Mouse (Mus musculus) Patski (cell line): ENCODE data around the gene Traf3ip2. TPM values are rescaled to one million over a fixed set of nuclear protein-coding genes. Genes with fewer than 3 reads are reported as not detected.

Experiments used
- ATAC-seq: fragments of 100-300 bp; one replicate; pipeline ENCODE4 v1.8.0; 2021
- CTCF ChIA-PET: fragments of 350-600 bp; sonication (Branson Sonifier 250); formaldehyde crosslinking; loops from one replicate; lab custom pipeline; 2022; ENCODE audit warnings: inconsistent platforms; lab: Charles Lee
- POLR2A ChIA-PET: fragments of 350-600 bp; sonication (Branson Sonifier 250); formaldehyde crosslinking; loops from one replicate; lab custom pipeline; 2022; ENCODE audit warnings: antibody characterized with exemption, inconsistent platforms; lab: Charles Lee
- DNase-seq: peaks from one replicate; pipeline ENCODE4 v3.0.0-alpha.2; 2011; ENCODE audit warnings: low read depth, low spot score
- H3K27me3 ChIP-seq: fragments of 371-371 bp; one replicate; pipeline ENCODE4 v1.5.1; 2021
- CTCF ChIP-seq: fragments of 100-300 bp; IDR thresholded peaks from one replicate; pipeline ENCODE4 v1.5.1; 2021
- in situ Hi-C: fragments of 300-500 bp; cut with MboI; formaldehyde crosslinking; loops from 3 replicates; pipeline ENCODE4 v1.11.1; 2018; ENCODE audit warnings: low pct_unique_long_range_greater_than_20kb, mixed read lengths
- polyA plus RNA-seq: library from polyadenylated mRNA; unstranded; gene quantifications from one replicate; pipeline ENCODE4 v1.2.3, GENCODE M21; 2021

Traf3ip2 gene
- polyA plus RNA-seq, 1 experiment from 2014 or later: 16.6 TPM

DNA sequence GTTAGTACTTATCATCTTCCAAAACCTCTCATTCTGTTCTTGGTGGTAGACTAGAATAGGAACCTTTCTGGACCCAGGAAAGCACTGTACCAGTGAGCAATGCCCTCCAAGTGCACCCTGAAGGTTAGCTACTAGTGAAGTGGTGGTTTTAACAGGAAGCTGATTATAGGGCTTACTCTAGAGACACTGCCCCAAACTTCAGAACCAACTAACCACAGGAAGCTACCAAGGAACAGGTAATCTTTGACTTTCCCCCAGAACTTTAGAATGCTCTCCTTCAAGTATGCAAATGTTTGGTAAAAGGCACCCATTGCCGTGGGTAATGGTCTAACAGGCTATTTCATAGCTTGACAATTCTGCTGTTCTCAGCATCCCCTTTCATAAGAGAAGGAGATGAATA lies 12.6 kb upstream of the Traf3ip2 start:
- in situ Hi-C loops: no loop called here
- no peak for ATAC-seq
- no peak for DNase-seq
- CTCF ChIA-PET: interaction anchor here (1.5 kb wide), 1 partner anchor 430 kb away, joined by 5 read pairs; no protein-coding TSS in a partner anchor
- POLR2A ChIA-PET: no interaction called here
- no peak for TF ChIP-seq CTCF
- no peaks in the 10 kb centered on the region for H3K27me3 ChIP-seq

DNA sequence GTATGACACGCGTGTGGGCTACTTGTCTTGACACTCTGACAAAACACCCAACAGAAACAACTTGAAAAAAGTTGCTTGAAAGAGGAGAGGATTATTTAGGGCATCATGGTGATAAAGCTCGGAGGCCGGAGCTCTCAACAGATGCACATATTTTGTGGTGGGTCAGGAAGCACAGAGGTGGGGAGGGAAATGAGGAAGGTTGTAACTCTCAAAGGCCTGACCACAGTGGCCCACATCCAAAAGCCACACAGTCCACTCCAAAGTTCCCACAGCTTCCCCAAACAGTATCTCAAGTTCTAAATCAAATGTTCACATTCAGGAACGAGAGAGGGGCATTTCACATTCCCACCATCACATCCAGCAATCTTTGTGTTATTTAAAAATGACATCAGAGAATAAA lies 11.7 kb upstream of the Traf3ip2 start:
- in situ Hi-C loops: no loop called here
- CTCF ChIA-PET: no interaction called here
- no peak for TF ChIP-seq CTCF
- no peaks in the 10 kb centered on the region for H3K27me3 ChIP-seq
- POLR2A ChIA-PET: no interaction called here
- DNase-seq: no peak
- no peak for ATAC-seq

DNA sequence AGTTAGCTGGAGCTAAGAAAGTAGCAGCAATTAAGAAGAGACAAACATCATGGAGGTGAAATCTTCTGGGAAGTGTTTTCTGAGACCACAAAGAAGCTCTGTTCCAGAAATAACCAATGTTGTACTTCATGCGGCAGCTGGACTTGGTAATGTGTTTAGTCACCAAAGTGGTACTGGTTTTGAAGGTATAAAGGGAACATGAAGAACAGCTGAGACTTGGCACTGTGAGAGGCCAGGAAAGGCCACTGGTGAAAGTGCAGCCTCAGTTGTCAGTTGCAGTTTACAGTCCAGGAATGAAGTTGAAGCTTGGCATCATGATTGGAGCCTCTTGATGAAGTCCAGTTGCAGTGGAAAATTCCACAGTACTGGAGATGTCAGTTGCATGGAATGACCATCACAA lies 6.3 kb upstream of the Traf3ip2 start:
- DNase-seq: no peak
- in situ Hi-C loops: no loop called here
- H3K27me3 ChIP-seq: no peaks in the 10 kb centered on the region
- TF ChIP-seq CTCF: no peak
- ChIA-PET CTCF (no interaction called here), POLR2A (interaction anchor here (0.7 kb wide), 1 partner anchor 85 kb away, joined by 4 read pairs; no protein-coding TSS in a partner anchor)
- ATAC-seq: no peak

DNA sequence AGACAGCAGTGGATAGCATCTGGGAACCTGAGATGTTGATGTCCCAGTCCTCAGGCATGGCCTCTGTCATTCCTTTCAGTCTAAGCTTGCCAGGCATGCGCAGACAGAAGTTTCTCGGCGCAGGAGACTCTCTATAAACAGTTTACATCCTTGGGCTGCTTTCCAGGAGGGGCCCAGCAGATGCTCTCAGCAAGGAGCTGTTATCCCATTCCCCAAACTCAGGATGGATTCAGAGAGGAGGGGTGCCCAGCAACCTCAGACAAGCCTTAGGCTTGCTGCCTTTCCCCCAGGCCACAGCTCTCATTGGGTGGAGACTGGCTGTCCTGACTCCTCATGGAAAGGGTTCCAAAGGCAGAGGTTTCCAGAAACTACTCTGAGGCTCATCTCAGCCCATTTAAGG lies 1.5 kb upstream of the Traf3ip2 start:
- in situ Hi-C loops: no loop called here
- DNase-seq (no peak), ATAC-seq (no peak)
- no peak for TF ChIP-seq CTCF
- no peaks in the 10 kb centered on the region for H3K27me3 ChIP-seq
- CTCF ChIA-PET: interaction anchor here (1.1 to 1.4 kb wide), 2 partner anchors 9 to 440 kb away, joined by 4 read pairs; no protein-coding TSS in a partner anchor
- POLR2A ChIA-PET: interaction anchor here (1.1 kb wide), 1 partner anchor 121 kb away, joined by 3 read pairs; the partner anchor contains the start of gene Rev3l

DNA sequence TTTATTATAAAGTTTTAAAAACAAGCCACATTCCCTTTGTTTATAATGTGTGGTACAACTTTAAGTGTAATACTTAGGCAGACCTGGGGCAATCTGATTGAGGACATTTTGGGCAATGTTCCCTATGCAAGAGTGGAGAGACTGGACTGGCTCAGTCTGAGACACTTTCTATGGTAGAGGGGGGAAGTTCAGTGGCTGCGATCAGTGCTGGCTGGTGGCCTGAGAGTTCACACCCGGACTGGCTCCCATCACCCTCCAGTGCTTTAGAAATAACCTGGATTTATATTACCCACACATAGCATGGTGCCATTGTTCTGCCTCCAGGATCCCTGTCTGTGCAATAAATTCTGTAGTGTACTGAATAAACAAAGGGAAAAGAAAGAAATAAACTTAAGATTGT lies 603 bp upstream of the Traf3ip2 start:
- in situ Hi-C loops: no loop called here
- POLR2A ChIA-PET: interaction anchor here (1.1 kb wide), 1 partner anchor 120 kb away, joined by 3 read pairs; the partner anchor contains the start of gene Rev3l
- DNase-seq (no peak), ATAC-seq (no peak)
- CTCF ChIA-PET: interaction anchor here (0.6 to 1.4 kb wide), 3 partner anchors 9 to 441 kb away, joined by 3 to 4 read pairs (median 4); no protein-coding TSS in a partner anchor
- H3K27me3 ChIP-seq: no peaks in the 10 kb centered on the region
- TF ChIP-seq CTCF: no peak

DNA sequence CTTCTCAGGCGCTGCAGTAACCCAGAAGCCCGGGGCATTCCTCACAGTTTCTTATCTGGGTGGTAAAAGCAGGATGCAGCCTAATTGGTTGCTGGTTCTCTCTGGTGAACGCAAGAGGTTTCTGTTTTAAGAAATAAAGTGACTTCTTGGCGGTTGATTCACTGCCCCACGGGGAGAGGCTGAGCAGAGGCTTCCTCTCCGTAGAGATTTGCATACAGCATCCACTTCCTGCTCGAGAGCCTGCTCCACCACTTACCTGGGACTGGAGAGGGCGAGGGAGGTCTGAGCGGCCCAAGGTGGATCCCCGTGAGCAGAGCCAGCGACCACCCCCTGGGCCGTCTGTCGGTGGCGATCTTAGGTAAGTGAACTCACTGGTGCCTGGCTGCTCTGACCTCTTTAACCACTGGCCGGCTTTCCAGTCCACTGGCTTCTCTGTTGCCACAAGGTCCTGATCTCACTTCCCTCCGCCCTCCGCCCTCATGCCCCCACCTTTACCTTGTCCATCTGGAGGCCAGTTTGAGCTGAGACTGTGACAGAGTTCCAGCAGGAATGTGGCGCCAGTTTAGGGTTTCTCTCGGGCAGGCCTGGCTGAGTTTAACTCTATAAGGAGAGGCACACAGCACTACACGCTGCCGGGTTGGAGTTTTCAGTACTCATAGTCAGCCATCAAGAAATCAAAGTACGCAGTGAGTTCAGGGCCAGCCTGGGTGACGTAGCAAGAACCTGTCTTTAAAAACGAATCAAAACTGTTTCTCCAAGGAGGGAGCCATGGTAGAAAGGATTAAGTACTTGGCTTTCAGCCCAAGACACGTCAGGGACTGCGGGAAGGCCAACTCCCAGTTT lies 476 bp downstream of the Traf3ip2 start:
- H3K27me3 ChIP-seq: no peaks in the 10 kb centered on the region
- ATAC-seq: peak; percentile 91
- DNase-seq: peak; percentile 80
- POLR2A ChIA-PET: interaction anchor here (0.7 kb wide), 2 partner anchors 199 to 444 kb away, joined by 3 to 7 read pairs; no protein-coding TSS in a partner anchor
- in situ Hi-C loops: no loop called here
- TF ChIP-seq CTCF: no peak
- CTCF ChIA-PET: no interaction called here

DNA sequence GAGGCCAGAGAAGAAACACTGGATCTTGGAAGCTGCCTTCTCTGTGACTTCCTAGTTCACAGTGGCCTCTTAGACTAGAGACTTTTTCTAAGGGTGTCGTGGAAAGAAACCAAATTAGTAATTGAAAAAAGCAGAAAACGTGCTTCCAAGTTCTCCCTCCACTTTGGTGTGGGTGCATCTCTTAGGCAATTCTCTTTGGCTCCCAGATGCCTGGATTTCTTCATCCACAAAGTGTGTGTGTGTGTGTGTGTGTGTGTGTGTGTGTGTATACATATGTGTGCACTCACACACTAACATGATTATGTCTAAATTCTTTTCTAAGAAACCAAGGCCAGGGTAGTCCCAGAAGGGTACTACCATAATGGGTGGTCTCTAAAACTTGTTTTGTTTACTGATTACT lies 1.2 kb downstream of the Traf3ip2 start:
- DNase-seq (no peak), ATAC-seq (no peak)
- in situ Hi-C loops: no loop called here
- ChIA-PET CTCF (interaction anchor here (0.8 to 1.7 kb wide), 2 partner anchors 23 to 443 kb away, joined by 3 to 5 read pairs; no protein-coding TSS in a partner anchor), POLR2A (interaction anchor here (0.7 kb wide), 1 partner anchor 199 kb away, joined by 3 read pairs; no protein-coding TSS in a partner anchor)
- TF ChIP-seq CTCF: no peak
- no peaks in the 10 kb centered on the region for H3K27me3 ChIP-seq

DNA sequence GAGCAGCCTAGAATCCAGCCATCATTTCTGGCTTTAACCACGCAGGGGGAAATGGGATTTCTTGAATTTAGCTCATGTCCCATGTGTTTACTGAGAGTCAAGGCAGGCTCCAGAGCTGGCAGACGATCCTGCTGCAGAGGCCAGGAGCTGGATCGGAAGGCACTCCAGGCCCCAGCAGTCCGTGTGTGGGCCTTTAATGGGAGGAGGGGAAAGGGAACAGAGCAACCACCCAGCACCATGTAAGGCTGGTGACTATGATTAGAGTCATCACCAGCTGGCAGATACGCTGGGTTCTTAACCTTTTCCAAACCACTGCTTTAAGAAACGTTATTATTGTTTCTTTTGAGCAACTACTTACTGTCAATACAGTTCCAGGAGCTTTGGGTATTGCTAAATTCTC lies 1.9 kb downstream of the Traf3ip2 start:
- H3K27me3 ChIP-seq: no peaks in the 10 kb centered on the region
- ATAC-seq (no peak), DNase-seq (no peak)
- no peak for TF ChIP-seq CTCF
- ChIA-PET CTCF (interaction anchor here (0.8 to 1.7 kb wide), 3 partner anchors 10 to 443 kb away, joined by 3 to 5 read pairs (median 5); no protein-coding TSS in a partner anchor), POLR2A (interaction anchor here (0.6 kb wide), 1 partner anchor 116 kb away, joined by 3 read pairs; no protein-coding TSS in a partner anchor)
- in situ Hi-C loops: no loop called here

DNA sequence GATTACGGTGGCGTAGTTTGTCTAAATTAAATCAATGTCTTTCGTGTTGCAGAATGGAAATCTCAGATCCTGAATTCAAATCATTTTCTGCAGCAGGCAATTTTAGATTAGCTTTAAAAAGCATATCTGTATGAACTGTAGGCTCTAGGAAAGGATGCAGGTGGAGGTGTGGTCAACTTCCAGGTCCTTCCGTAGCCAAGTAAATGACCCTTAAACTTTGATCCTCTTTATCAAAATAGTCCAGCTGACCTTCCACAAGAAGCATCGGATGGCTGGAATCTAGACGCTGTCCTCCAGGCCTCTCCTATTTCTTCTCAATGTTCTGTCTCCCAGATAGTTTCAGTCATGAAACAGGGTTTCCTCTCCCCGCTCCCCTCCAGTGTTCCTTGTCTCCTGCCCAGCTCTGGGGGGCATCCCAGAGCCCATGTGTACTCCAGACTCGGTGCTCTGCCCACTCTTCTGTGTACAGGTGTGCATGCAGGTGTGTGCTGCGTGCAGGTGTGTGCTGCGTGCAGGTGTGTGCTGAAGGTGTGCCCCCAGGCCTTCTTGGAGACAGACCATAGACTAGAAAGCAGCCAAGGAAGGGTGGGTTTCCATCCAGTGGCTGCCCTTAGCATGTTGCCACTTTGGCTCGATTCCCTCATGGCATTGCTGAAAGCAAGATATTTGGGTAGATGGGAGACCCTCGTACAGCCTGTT lies 2.9 kb downstream of the Traf3ip2 start:
- in situ Hi-C loops: no loop called here
- ChIA-PET POLR2A (interaction anchor here (0.6 kb wide), 1 partner anchor 94 kb away, joined by 5 read pairs; no protein-coding TSS in a partner anchor), CTCF (interaction anchor here (0.9 to 1.7 kb wide), 3 partner anchors 9 to 444 kb away, joined by 3 to 5 read pairs (median 5); no protein-coding TSS in a partner anchor)
- H3K27me3 ChIP-seq: no peaks in the 10 kb centered on the region
- TF ChIP-seq CTCF: no peak
- no peak for DNase-seq
- no peak for ATAC-seq

DNA sequence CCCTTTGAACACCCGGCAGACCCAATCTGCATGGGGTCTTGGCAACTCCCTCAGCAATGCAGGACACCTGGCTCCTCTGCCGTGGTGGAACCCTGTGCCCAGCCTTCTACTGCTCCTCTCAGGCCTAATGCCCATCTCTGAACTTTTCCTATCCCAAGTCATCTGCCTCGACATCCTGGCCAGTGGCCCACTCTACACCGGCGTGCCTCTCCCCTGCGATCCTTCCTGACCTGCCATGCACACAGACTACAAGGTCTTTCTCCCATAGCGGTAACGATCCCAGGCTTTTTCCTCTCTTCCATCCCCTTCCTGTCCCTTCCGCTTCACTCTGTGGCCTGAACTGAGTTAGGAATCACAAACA lies 3.5 kb downstream of the Traf3ip2 start:
- no peak for TF ChIP-seq CTCF
- H3K27me3 ChIP-seq: no peaks in the 10 kb centered on the region
- in situ Hi-C loops: no loop called here
- DNase-seq (no peak), ATAC-seq (no peak)
- POLR2A ChIA-PET: interaction anchor here (0.6 kb wide), 1 partner anchor 95 kb away, joined by 5 read pairs; no protein-coding TSS in a partner anchor
- CTCF ChIA-PET: no interaction called here
